Mouse (Mus musculus): ENCODE results near the gene Hspb11.

Gene Hspb11

DNA sequence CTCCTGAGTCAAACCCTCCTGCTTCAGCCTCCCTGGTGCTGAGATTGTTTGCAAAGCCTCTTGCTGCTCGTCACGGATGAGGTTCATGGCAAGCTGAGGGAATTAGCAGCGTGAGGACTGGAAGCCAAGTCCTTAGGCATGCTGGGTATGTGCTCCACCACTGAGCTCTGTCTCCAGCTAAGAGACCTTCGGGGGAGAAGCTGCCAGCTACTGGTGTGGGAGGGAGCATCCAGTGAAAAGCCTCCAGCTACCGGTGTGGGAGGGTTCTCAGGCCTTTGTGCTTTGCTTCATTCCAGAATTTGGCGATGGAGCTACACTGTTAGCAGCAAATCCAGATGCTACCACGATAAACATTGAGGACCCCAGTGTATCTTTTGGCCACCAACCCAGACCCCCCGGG lies 65.3 kb downstream of the Hspb11 start:
- no peak for DNase-seq

DNA sequence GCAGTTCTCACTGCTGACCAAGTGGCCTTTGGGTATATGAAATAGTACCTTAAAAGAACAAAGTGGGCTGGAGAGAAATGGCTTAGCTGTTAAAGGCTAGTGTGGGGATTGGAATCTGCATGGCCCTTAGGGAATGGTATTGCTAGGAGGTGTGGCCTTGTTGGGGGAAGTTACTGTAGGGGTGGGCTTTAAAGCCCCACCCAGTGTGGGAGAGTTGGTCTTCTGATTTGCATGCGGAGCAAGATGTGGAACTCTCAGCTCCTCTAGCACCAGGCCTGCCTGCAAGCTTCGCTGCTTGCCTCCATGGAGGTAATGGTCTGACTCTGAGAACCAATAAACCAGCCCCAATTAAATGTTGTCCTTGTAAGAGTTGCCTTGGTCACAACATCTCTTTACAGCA lies 67.6 kb downstream of the Hspb11 start:
- no peak for DNase-seq

DNA sequence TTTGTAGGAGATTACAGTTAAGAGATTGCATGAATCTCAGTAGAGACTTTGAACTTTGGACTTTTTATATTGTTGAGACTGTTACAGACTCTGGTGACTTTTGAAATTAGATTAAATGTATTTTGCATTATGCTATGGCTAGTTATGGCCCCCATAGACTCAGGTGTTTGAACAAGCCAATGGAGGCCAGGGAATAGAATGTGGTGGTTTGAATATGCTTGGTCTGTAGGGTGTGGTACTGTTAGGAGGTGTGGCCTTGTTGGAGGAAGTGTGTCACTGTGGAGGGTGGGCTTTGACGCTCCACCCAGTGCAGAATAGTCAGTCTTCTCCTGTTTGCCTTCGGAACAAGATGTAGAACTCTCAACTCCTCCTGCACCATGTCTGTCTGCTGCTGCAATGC lies 69.7 kb downstream of the Hspb11 start:
- no peak for DNase-seq

DNA sequence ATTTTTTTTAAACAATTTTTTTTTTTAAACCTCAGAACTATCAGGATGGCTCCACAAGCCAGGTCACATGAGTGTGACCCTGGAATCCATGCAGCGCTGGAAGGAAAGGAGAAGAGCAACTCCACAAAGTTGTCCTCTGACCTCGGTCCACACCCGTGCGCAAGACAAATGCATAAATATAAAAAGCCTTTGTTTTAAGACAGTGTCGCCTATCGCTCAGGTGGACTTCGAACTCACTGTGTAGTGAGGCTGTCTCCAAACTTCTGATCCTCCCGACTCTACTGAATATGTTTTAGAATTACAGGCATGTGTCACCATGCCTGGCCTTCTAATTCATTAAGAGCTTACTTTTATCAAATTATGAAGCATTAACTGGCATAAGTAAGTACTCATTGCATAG lies 75.1 kb downstream of the Hspb11 start:
- no peak for DNase-seq
